Mouse (Mus musculus) cortical plate, adult 2 months (tissue): ENCODE measurements around the gene Thbs3.

Experiments used
- CTCF ChIP-seq: fragments of 200-500 bp; IDR thresholded peaks from 2 replicates; pipeline ENCODE4 v1.5.1; 2011; ENCODE audit warnings: mild to moderate bottlenecking, control low read depth, low read length; ENCODE audit not compliant: insufficient read depth; ENCODE audit errors: extremely low read depth
- POLR2A ChIP-seq: fragments of 200-500 bp; IDR thresholded peaks from 2 replicates; pipeline ENCODE4 v1.6.1; 2011; ENCODE audit warnings: mild to moderate bottlenecking, low read length, control low read depth; ENCODE audit not compliant: insufficient read depth; ENCODE audit errors: extremely low read depth

- TF ChIP-seq CTCF (peak; percentile 94), POLR2A (peak; percentile 60; the same call in 1 of the 2 replicates)
Measured at GRCm38 (mm10) chr3:89246261-89247100, 31.5 kb downstream of the Thbs3 start, which contains the start of gene Trim46.
